Mouse (Mus musculus) limb, embryonic 11.5 days (tissue): ENCODE measurements at regions not wholly inside any gene's neighbourhood (a gene's known extent, or its start where the extent isn't known, plus 50 kb on each side); places are given as distances from the start of the nearest gene placed in this dataset.

Experiments used
- ATAC-seq: fragments of 200-750 bp; cut with Nextera tagmentation; 2 replicates; pipeline ENCODE4 v1.8.0; 2017; ENCODE audit warnings: low read depth; ENCODE audit not compliant: insufficient number of reproducible peaks, low FRiP score, low TSS enrichment
- DNase-seq: peaks from one replicate; pipeline ENCODE4 v3.0.0-alpha.2; 2015; ENCODE audit warnings: low spot score
- H3K27ac ChIP-seq: fragments of 300-500 bp; sonication (generic); replicated peaks from 2 replicates; pipeline ENCODE4 v1.5.1; 2014; ENCODE audit warnings: low read depth, mild to moderate bottlenecking, low read length
- H3K27me3 ChIP-seq: fragments of 300-500 bp; sonication (generic); 2 replicates; pipeline ENCODE4 v1.6.1; 2014; ENCODE audit warnings: mild to moderate bottlenecking, low read length, mixed read lengths; ENCODE audit not compliant: control insufficient read depth, insufficient read depth
- H3K36me3 ChIP-seq: fragments of 300-500 bp; sonication (generic); 2 replicates; pipeline ENCODE4 v1.6.1; 2014; ENCODE audit warnings: mild to moderate bottlenecking, low read length, moderate library complexity, mixed read lengths; ENCODE audit not compliant: control insufficient read depth, insufficient read depth
- H3K4me1 ChIP-seq: fragments of 300-500 bp; sonication (generic); 2 replicates; pipeline ENCODE4 v1.6.1; 2014; ENCODE audit warnings: low read length, mixed read lengths; ENCODE audit not compliant: control insufficient read depth, insufficient read depth
- H3K4me2 ChIP-seq: fragments of 300-500 bp; sonication (generic); 2 replicates; pipeline ENCODE4 v1.6.1; 2014; ENCODE audit warnings: low read depth, mild to moderate bottlenecking, moderate library complexity; ENCODE audit not compliant: severe bottlenecking
- H3K4me3 ChIP-seq: fragments of 300-500 bp; sonication (generic); 2 replicates; pipeline ENCODE4 v1.5.1; 2014; ENCODE audit warnings: low read depth, low read length
- H3K9ac ChIP-seq: fragments of 300-500 bp; sonication (generic); 2 replicates; pipeline ENCODE4 v1.6.1; 2014; ENCODE audit warnings: mild to moderate bottlenecking, low read length
- H3K9me3 ChIP-seq: fragments of 300-500 bp; sonication (generic); 2 replicates; pipeline ENCODE4 v1.6.1; 2016; ENCODE audit warnings: low read length; ENCODE audit not compliant: control insufficient read depth
- WGBS: fragments of 180-500 bp; shearing (Covaris S2); extraction: QIAGEN DNeasy Blood & Tissue Kit; methylation state at CpG from one replicate; pipeline ENCODE4 v1.1.7; 2014; 5-methylcytosine and 5-hydroxymethylcytosine counted together

DNA sequence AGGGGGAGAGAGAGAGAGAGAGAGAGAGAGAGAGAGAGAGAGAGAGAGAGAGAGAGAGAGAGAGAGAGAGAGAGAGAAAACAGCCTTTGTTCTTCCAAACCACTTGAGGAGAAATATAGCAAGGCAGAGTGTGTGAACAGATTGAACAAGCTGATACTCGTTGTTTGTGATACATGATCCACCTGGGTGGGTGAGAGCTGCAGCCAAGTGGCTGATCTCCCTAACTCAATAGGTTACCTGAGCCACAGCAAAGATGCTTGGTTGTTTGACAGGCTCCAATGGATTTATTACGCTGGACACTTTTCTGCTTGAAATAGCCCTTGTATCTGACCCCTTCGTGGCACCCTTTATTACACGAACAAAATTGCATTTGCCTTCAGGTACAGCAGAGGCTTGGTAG, 438.0 kb downstream of the Nedd1 start:
- Histone ChIP-seq H3K27ac (no peak overlapping the region), H3K4me1 (no peaks in the 10 kb centered on the region), H3K27me3 (no peaks in the 10 kb centered on the region), H3K9ac (no peak overlapping the region), H3K4me3 (no peak overlapping the region), H3K9me3 (no peaks in the 10 kb centered on the region), H3K4me2 (no peak overlapping the region), H3K36me3 (no peaks in the 10 kb centered on the region)
- no peak for ATAC-seq
- WGBS, result 50% methylated on average over 4 of the region's 4 CpGs
- no peak for DNase-seq

DNA sequence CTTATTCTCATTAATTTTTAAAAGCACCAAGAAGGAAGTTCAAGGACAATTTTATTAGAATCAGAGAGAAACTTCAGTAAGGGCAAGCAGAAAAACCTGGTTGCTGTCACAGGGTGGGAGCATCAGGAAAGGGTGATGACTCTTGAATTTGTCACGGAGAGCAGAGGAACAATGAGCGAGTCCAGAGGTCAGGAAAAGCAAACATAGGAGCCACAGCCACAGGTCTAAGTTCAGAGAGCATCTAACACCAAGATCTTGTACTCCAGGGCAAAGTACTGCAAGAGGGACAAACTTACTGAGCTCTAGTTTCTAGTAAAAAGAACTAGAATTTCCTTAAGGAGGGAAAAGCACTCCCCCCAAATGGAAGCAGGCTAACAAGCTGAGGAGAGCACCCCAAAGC, 444.2 kb downstream of the Nedd1 start:
- ATAC-seq, result no peak
- H3K4me2 ChIP-seq, result no peak overlapping the region
- H3K4me3 ChIP-seq, result no peak overlapping the region
- H3K9ac ChIP-seq, result no peak overlapping the region
- WGBS, result 71% methylated on average over 2 of the region's 2 CpGs
- no peaks in the 10 kb centered on the region for H3K4me1 ChIP-seq
- no peak for DNase-seq
- H3K9me3 ChIP-seq, result no peaks in the 10 kb centered on the region
- H3K27ac ChIP-seq, result no peak overlapping the region
- H3K27me3 ChIP-seq, result no peaks in the 10 kb centered on the region
- H3K36me3 ChIP-seq, result no peaks in the 10 kb centered on the region

DNA sequence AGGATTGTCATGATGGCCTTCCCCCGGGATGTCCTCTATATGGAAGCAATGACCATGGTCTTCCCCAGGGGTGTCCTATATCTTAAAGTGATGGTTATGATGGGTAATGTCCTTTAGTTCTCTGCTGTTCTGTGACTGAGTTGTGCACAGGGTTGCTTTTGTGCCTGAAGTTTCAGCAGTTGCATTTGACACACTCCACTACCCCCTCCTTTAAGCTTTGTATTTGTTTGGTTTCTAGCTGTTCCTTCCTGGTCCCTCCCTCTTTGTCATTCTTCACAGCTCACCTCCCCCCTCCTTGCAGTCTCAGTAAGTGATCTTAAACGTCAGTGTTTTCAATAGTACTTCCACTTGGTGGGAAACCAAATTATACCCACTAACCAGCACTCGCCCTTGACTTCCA, 464.4 kb downstream of the Nedd1 start:
- Histone ChIP-seq H3K27me3 (no peaks in the 10 kb centered on the region), H3K4me2 (no peak overlapping the region), H3K9me3 (no peaks in the 10 kb centered on the region), H3K36me3 (no peaks in the 10 kb centered on the region), H3K4me1 (no peaks in the 10 kb centered on the region), H3K27ac (no peak overlapping the region), H3K4me3 (no peak overlapping the region), H3K9ac (no peak overlapping the region)
- WGBS, result 70% methylated on average over 3 of the region's 3 CpGs
- no peak for DNase-seq
- no peak for ATAC-seq

DNA sequence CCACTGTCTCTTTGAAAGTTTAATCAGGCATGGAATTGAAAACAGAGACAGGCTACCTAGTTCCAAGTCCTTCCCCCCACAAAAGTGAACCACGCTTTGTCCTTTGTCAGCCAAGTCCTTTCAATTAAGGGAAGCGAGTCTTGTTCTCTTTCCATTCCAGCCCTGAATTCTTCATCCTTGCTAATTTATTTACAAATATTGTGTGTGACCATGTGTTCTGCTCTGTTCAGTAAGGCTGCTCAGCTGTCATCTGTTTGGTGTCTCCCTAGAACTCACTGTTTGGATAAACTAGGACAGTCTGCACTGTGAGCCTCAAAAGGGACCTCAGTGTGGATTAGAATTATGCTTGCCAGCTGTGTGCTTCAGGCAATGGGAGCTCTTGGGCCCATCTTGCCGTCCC, 473.6 kb downstream of the Nedd1 start:
- Histone ChIP-seq H3K9ac (no peak overlapping the region), H3K4me2 (no peak overlapping the region), H3K4me3 (no peak overlapping the region), H3K27me3 (no peaks in the 10 kb centered on the region), H3K4me1 (no peaks in the 10 kb centered on the region), H3K27ac (no peak overlapping the region), H3K36me3 (no peaks in the 10 kb centered on the region), H3K9me3 (no peaks in the 10 kb centered on the region)
- no peak for DNase-seq
- WGBS, result 60% methylated on average over 3 of the region's 3 CpGs
- no peak for ATAC-seq

DNA sequence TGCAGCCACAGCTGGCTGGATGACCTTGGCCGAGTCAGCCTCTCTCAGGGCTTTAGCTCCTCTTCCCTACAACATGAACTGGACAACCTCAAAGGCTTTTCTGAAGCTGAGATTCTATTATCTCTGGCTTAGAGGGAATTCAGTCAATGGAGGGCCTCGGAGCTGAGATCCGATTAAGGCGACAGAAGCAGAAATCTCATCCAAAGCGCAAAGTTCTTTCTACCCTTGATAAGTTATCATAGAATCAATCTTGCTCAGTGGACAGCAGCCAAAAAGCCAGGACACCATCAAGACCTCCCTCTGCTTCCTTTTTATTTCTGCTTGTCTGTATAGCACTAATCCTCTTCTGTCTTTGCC, 474.8 kb downstream of the Nedd1 start:
- Histone ChIP-seq H3K27me3 (no peaks in the 10 kb centered on the region), H3K4me3 (no peak overlapping the region), H3K4me1 (no peaks in the 10 kb centered on the region), H3K27ac (no peak overlapping the region), H3K36me3 (no peaks in the 10 kb centered on the region), H3K4me2 (no peak overlapping the region), H3K9me3 (no peaks in the 10 kb centered on the region), H3K9ac (no peak overlapping the region)
- DNase-seq, result no peak
- WGBS, result 71% methylated on average over 5 of the region's 5 CpGs
- ATAC-seq, result no peak

DNA sequence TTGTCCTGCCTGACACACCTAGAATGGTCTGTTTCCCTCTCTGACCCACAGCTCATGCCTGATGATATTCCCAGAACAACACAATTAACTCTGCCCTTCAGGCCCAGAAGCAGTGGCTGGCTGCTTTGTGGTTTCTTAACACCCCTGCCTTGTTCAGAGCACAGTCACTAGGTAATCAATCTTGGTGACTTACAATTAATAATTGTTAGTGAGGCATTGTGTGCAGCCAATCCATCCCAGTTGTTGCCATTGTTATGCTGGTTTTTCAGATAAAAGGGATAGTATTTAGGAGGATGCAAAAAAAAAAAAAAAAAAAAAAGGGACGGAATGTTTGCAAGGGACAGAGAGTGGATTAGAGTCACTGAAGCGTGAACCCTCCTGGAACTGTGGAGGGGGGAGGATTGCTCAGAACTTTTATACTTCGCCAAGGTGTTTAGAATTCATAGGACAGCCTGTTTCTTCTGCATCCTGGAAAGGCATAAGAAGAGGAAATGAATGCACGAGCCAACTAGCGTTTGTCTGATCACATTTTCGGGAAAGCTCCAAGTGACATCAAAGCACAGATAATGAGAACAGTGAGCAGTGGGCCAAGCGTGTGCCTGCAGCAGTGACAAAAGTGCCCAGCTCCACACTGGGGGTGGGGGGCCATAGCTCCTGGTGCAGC, 475.3 kb downstream of the Nedd1 start:
- Histone ChIP-seq H3K27ac (no peak overlapping the region), H3K36me3 (no peaks in the 10 kb centered on the region), H3K4me2 (no peak overlapping the region), H3K9me3 (no peaks in the 10 kb centered on the region), H3K9ac (no peak overlapping the region), H3K27me3 (no peaks in the 10 kb centered on the region), H3K4me3 (no peak overlapping the region), H3K4me1 (no peaks in the 10 kb centered on the region)
- DNase-seq (no peak), ATAC-seq (no peak)
- WGBS, result 36% methylated on average over 6 of the region's 7 CpGs

DNA sequence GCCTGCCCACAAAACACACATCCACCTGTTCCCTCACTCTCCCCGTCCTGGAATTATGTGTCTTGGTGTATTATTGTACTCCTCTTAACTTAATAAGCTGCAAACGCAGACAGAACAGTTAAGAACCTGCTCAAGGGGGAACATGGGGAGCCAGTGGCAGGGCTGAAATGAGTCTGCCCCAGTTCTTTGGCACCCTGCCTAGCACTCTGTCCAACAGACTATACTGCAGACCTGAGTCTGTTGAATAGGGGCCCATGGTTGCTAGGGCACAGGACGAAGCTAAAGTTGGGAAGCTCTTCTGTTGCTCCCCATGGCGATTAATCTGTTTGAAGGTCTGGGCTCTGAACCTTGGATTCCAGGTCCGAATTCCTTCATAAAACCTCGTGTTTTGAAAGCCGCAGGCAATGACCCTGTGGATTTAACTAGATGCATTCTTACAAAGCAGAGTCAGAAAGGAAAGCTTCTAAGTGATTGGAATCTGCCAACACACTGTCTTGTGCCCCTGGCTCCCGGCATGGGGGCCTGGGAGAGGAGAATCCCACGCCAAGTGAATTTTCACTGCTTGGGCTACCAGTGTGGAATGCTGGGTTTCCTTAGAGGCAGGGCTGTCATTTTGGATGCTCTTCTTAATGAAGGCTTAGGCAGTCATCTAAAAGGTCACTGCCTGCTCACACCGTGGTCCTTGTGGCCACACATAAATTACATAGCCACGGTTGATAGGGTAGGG, 479.3 kb downstream of the Nedd1 start:
- no peak for ATAC-seq
- Histone ChIP-seq H3K9ac (no peak overlapping the region), H3K9me3 (no peaks in the 10 kb centered on the region), H3K4me1 (no peaks in the 10 kb centered on the region), H3K27ac (no peak overlapping the region), H3K4me2 (no peak overlapping the region), H3K36me3 (no peaks in the 10 kb centered on the region), H3K27me3 (no peaks in the 10 kb centered on the region), H3K4me3 (no peak overlapping the region)
- 77% methylated on average over 11 of the region's 11 CpGs for WGBS
- DNase-seq, result no peak

DNA sequence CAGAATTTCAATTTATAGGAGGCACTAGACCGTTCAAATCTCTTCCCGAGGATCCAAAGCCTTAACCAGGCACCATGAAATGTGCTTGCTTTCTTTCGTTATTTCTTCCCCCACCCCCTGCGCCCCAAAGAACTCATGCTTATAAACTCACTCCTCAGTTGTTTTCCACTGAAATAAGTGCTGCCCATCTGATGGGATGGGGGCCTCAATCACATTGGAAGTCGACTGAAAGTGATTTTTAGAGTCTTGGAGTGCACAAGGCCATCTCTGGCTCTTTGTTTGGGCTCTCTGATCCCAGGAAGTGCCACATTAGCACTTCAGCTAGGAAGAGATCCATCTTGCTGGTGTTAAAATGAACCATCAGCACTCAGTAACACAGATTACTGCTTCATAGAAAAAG, 484.3 kb downstream of the Nedd1 start:
- Histone ChIP-seq H3K9ac (no peak overlapping the region), H3K9me3 (no peaks in the 10 kb centered on the region), H3K36me3 (no peaks in the 10 kb centered on the region), H3K27me3 (no peaks in the 10 kb centered on the region), H3K27ac (no peak overlapping the region), H3K4me3 (no peak overlapping the region), H3K4me1 (no peaks in the 10 kb centered on the region), H3K4me2 (no peak overlapping the region)
- WGBS, result 37% methylated on average over 5 of the region's 5 CpGs
- no peak for ATAC-seq
- no peak for DNase-seq

DNA sequence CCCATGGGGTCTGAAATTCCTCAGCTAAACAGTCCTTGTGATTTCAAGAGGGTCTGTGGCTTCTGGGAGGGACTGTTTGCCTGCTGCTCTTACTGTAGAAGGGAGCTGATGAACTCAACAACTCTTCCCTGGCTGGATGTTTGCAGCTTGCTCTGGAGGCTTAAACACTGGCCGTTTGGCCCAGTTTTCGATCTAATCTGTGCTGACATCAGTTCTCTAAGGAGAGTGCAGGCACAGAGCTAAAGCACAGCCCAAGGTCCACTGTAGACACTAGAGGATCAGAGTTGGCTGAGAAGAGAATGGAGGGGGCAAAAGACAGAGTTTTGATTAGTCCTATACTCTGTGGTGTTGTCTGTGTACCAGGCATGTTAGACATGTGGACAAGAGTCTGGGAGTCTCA, 490.1 kb downstream of the Nedd1 start:
- no peak overlapping the region for H3K4me2 ChIP-seq
- WGBS, result 62% methylated on average over 2 of the region's 2 CpGs
- H3K27ac ChIP-seq, result no peak overlapping the region
- H3K4me3 ChIP-seq, result no peak overlapping the region
- H3K4me1 ChIP-seq, result no peaks in the 10 kb centered on the region
- no peaks in the 10 kb centered on the region for H3K27me3 ChIP-seq
- no peaks in the 10 kb centered on the region for H3K36me3 ChIP-seq
- no peaks in the 10 kb centered on the region for H3K9me3 ChIP-seq
- ATAC-seq (no peak), DNase-seq (no peak)
- no peak overlapping the region for H3K9ac ChIP-seq
